Mouse (Mus musculus) stomach, embryonic 14.5 days (tissue): ENCODE measurements at regions not wholly inside any gene's neighbourhood (a gene's known extent, or its start where the extent isn't known, plus 50 kb on each side); places are given as distances from the start of the nearest gene placed in this dataset.

Experiments
- ATAC-seq: fragments of 200-750 bp; cut with Nextera tagmentation; 2 replicates; pipeline ENCODE4 v1.8.0; 2017; ENCODE audit warnings: low read depth, moderate TSS enrichment; ENCODE audit not compliant: insufficient number of reproducible peaks, insufficient read depth, low FRiP score
- H3K27ac ChIP-seq: fragments of 300-500 bp; sonication (generic); 2 replicates; pipeline ENCODE4 v1.5.1; 2014; ENCODE audit warnings: mild to moderate bottlenecking, low read length, moderate library complexity, mixed read lengths
- H3K27me3 ChIP-seq: fragments of 300-500 bp; sonication (generic); 2 replicates; pipeline ENCODE4 v1.6.1; 2014; ENCODE audit warnings: low read length, control low read depth, mixed read lengths; ENCODE audit not compliant: control insufficient read depth, insufficient read depth
- H3K36me3 ChIP-seq: fragments of 300-500 bp; sonication (generic); 2 replicates; pipeline ENCODE4 v1.6.1; 2014; ENCODE audit warnings: mild to moderate bottlenecking, control low read depth, low read length, moderate library complexity, mixed read lengths; ENCODE audit not compliant: control insufficient read depth, insufficient read depth
- H3K4me1 ChIP-seq: fragments of 300-500 bp; sonication (generic); 2 replicates; pipeline ENCODE4 v1.6.1; 2014; ENCODE audit warnings: low read length, control low read depth, mixed read lengths; ENCODE audit not compliant: control insufficient read depth, insufficient read depth
- H3K4me2 ChIP-seq: fragments of 300-500 bp; sonication (generic); replicated peaks from 2 replicates; pipeline ENCODE4 v1.6.1; 2014; ENCODE audit warnings: low read depth, low read length, control low read depth
- H3K4me3 ChIP-seq: fragments of 300-500 bp; sonication (generic); 2 replicates; pipeline ENCODE4 v1.5.1; 2014; ENCODE audit warnings: low read depth, low read length, control low read depth
- H3K9ac ChIP-seq: fragments of 300-500 bp; sonication (generic); replicated peaks from 2 replicates; pipeline ENCODE4 v1.6.1; 2014; ENCODE audit warnings: low read depth, mild to moderate bottlenecking, control low read depth, low read length, moderate library complexity, mixed read lengths
- H3K9me3 ChIP-seq: fragments of 300-500 bp; sonication (generic); 2 replicates; pipeline ENCODE4 v1.6.1; 2016; ENCODE audit warnings: low read depth, low read length, control low read depth; ENCODE audit not compliant: control insufficient read depth
- WGBS: fragments of 180-500 bp; shearing (Covaris S2); extraction: QIAGEN DNeasy Blood & Tissue Kit; methylation state at CpG from one replicate; pipeline ENCODE4 v1.1.7; 2014; 5-methylcytosine and 5-hydroxymethylcytosine counted together

GRCm38 (mm10) chr15:6056887-6057626 lies 242.5 kb upstream of the Dab2 start:
- no peak overlapping the region for H3K27ac ChIP-seq
- no peaks in the 10 kb centered on the region for H3K27me3 ChIP-seq
- H3K4me2 ChIP-seq = no peak overlapping the region
- 47% methylated on average over 11 of the region's 11 CpGs for WGBS
- no peak overlapping the region for H3K9ac ChIP-seq
- no peak for ATAC-seq
- H3K4me1 ChIP-seq = no peaks in the 10 kb centered on the region
- no peaks in the 10 kb centered on the region for H3K36me3 ChIP-seq
- H3K4me3 ChIP-seq = no peak overlapping the region
- H3K9me3 ChIP-seq = no peaks in the 10 kb centered on the region

DNA sequence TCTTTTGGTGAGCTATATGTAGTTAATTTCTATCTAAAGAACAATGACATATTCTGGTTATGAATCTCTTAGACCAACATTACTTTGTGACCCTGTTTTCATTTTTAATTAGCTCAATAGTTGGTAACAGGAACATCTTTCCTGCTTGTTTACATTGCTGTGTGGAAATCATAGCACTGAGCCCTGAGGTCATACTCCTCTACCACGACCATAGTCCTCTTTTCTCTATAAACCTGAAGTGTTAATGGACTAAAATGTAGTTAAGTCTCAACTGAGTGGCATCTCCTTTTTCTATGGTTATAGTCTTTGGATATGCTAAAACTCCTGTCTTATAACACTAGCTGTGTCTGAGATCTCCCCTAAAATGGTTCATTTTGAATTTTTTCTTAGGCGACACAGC lies 240.2 kb upstream of the Dab2 start:
- H3K4me1 ChIP-seq = no peaks in the 10 kb centered on the region
- no peak overlapping the region for H3K4me2 ChIP-seq
- no peaks in the 10 kb centered on the region for H3K27me3 ChIP-seq
- H3K9me3 ChIP-seq = no peaks in the 10 kb centered on the region
- no peak for ATAC-seq
- no peak overlapping the region for H3K27ac ChIP-seq
- no peak overlapping the region for H3K9ac ChIP-seq
- WGBS = 58% methylated on average over 2 of the region's 2 CpGs
- H3K36me3 ChIP-seq = no peaks in the 10 kb centered on the region
- H3K4me3 ChIP-seq = no peak overlapping the region

- H3K27ac ChIP-seq = no peak overlapping the region
- no peaks in the 10 kb centered on the region for H3K27me3 ChIP-seq
- no peak overlapping the region for H3K4me2 ChIP-seq
- 73% methylated on average over 5 of the region's 5 CpGs for WGBS
- no peak overlapping the region for H3K4me3 ChIP-seq
- H3K36me3 ChIP-seq = no peaks in the 10 kb centered on the region
- no peak overlapping the region for H3K9ac ChIP-seq
- H3K9me3 ChIP-seq = no peaks in the 10 kb centered on the region
- H3K4me1 ChIP-seq = no peaks in the 10 kb centered on the region
- no peak for ATAC-seq
Observed at GRCm38 (mm10) chr15:6059790-6060189, 239.8 kb upstream of the Dab2 start.

DNA sequence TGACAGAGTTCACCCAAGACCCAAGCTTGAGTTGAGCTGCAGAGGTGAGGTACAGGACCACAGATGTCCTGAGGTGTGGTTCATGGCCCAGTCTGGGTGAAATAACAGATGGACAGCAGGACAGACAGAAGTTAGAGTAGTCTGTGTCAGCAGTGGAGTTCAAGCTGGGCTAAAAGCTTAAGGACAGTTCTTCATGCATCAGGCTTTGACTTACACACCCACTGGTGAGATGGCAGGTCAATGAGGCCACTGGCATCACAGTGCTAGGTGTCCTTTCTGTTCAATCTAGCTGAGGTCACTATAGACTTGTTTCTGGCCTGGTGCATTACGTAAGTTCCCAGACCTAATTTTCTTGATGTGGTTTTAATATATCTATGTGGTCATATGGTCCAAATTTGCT lies 238.9 kb upstream of the Dab2 start:
- ATAC-seq = no peak
- no peaks in the 10 kb centered on the region for H3K27me3 ChIP-seq
- no peaks in the 10 kb centered on the region for H3K4me1 ChIP-seq
- no peak overlapping the region for H3K9ac ChIP-seq
- H3K9me3 ChIP-seq = no peaks in the 10 kb centered on the region
- no peak overlapping the region for H3K4me2 ChIP-seq
- no peak overlapping the region for H3K27ac ChIP-seq
- 92% methylated on average over 1 of the region's 1 CpGs for WGBS
- no peak overlapping the region for H3K4me3 ChIP-seq
- no peaks in the 10 kb centered on the region for H3K36me3 ChIP-seq

GRCm38 (mm10) chr15:6065100-6065499 lies 234.5 kb upstream of the Dab2 start:
- Histone ChIP-seq H3K27me3 (no peaks in the 10 kb centered on the region), H3K4me3 (no peak overlapping the region), H3K27ac (no peak overlapping the region), H3K36me3 (no peaks in the 10 kb centered on the region), H3K4me2 (no peak overlapping the region), H3K9me3 (no peaks in the 10 kb centered on the region), H3K9ac (no peak overlapping the region), H3K4me1 (no peaks in the 10 kb centered on the region)
- no peak for ATAC-seq
- WGBS = 84% methylated on average over 3 of the region's 3 CpGs

DNA sequence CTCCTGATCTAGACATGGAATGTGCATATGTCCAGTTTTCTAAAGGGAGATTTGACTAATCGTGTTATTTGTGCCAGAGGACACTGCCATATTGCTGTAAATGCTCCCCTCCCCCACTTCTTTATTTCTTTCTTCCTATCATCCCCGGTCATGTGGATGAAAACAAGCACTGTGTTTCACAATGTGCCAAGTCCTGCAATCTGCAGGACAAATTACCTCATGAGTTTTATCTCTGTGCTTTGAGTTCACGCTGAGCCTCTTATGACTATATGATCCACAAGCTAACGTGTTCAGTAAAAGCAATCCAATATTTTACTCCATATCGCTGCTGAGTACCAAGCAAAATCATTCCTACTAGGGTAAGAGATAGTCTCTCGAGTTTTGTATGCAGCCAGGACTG lies 232.2 kb upstream of the Dab2 start:
- H3K4me3 ChIP-seq = no peak overlapping the region
- H3K27me3 ChIP-seq = no peaks in the 10 kb centered on the region
- H3K9me3 ChIP-seq = no peaks in the 10 kb centered on the region
- H3K4me2 ChIP-seq = no peak overlapping the region
- no peaks in the 10 kb centered on the region for H3K36me3 ChIP-seq
- no peak overlapping the region for H3K27ac ChIP-seq
- H3K9ac ChIP-seq = no peak overlapping the region
- 77% methylated on average over 6 of the region's 6 CpGs for whole genome bisulfite sequencing
- ATAC-seq = no peak
- H3K4me1 ChIP-seq = no peaks in the 10 kb centered on the region

- Histone ChIP-seq H3K9ac (no peak overlapping the region), H3K4me2 (no peak overlapping the region), H3K27me3 (no peaks in the 10 kb centered on the region), H3K36me3 (no peaks in the 10 kb centered on the region), H3K4me1 (no peaks in the 10 kb centered on the region), H3K9me3 (no peaks in the 10 kb centered on the region), H3K4me3 (no peak overlapping the region), H3K27ac (no peak overlapping the region)
- 93% methylated on average over 8 of the region's 8 CpGs for WGBS
- ATAC-seq = no peak
Observed at GRCm38 (mm10) chr15:6068371-6068770, 231.2 kb upstream of the Dab2 start.

DNA sequence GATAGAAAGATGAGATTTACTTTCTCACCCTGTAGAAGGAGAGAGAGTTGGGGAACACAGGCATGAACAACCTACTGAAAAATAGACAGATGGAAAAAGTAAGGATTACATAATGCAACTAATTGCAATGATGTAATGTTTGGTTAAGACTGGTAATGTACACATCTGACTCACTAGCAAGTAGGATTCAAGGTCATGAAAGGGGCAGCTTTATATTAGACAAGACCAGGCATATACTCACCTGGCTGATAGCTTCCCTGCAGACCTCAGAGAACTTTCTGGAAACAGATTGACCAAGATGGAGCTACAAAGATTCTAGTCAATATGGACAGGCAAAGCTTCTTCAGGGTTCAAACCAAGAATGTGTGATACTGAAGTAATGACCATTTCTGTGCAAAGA lies 227.7 kb upstream of the Dab2 start:
- H3K4me2 ChIP-seq = no peak overlapping the region
- no peak overlapping the region for H3K9ac ChIP-seq
- no peaks in the 10 kb centered on the region for H3K27me3 ChIP-seq
- H3K4me3 ChIP-seq = no peak overlapping the region
- H3K36me3 ChIP-seq = no peaks in the 10 kb centered on the region
- H3K4me1 ChIP-seq = no peaks in the 10 kb centered on the region
- H3K9me3 ChIP-seq = no peaks in the 10 kb centered on the region
- ATAC-seq = peak; percentile 33; the same call in 1 of the 2 replicates
- H3K27ac ChIP-seq = no peak overlapping the region

DNA sequence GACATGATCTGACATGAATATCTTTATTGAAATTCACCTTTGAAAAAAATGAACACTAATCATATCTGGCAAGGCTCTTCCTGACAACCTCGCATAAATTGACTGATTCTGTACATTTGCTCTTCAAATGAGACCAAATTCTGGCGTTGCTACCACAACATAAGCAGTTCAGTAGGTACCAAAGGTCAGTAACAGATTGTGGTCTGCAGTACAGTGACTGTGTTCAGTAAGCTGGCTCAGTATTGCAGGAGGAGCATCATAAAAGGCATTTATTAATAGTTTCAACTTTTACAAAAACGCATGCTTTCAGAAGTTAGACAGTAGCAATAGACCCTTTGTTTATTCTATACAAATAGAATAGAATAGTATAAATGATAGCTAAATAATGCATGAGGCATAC lies 226.7 kb upstream of the Dab2 start:
- 72% methylated on average over 3 of the region's 3 CpGs for WGBS
- no peak overlapping the region for H3K4me3 ChIP-seq
- no peaks in the 10 kb centered on the region for H3K36me3 ChIP-seq
- no peaks in the 10 kb centered on the region for H3K4me1 ChIP-seq
- no peak overlapping the region for H3K9ac ChIP-seq
- no peaks in the 10 kb centered on the region for H3K9me3 ChIP-seq
- H3K27me3 ChIP-seq = no peaks in the 10 kb centered on the region
- no peak overlapping the region for H3K27ac ChIP-seq
- ATAC-seq = no peak
- H3K4me2 ChIP-seq = no peak overlapping the region
